Mouse (Mus musculus) left cerebral cortex, adult 8-10 months (tissue): Measurements from ENCODE around the gene Tnmd. TPM values are rescaled to one million over a fixed set of nuclear protein-coding genes. Genes with fewer than 3 reads are reported as not detected.
A peak's percentile ranks its signal among the peaks of the same experiment; 100 is the strongest.

Source experiments
- DNase-seq, 2 experiments: peaks; one replicate each; pipeline ENCODE4 v3.0.0; 2022; ENCODE audit warnings: low spot score in 2 of 2
- total RNA-seq, 4 experiments: library from RNA; stranded (reverse); gene quantifications; 2 replicates each; pipeline ENCODE4 v1.2.4; 2022

The Tnmd gene
- total RNA-seq: 1 to 10 TPM in 1 of 4 experiments, under 1 TPM in 2, not detected in 1; 0.41 to 1.2 (median 0.54) TPM

DNA sequence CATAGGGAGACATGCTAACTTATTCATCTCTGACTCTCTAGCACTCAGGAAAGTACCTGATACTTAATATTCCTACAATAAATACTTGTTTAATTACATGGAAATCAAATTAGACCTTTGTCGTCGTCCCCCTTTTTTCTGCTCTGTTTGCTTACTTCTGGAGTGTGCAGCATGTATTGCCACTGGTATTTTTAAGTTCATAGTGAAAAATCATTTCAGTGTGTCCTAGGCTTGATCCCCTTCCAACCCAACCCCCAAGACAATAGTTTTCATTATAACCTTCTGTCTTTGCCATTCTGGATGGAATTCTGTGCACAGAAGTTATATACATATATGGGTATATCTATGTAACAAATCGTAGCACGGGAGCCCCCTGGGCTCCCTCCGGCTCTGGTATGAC, at the start of gene Tnmd:
Gene Tnmd, plus strand, starts transcription at position 301 of the 400 bp plus-strand sequence.
- DNase-seq: no peak

DNA sequence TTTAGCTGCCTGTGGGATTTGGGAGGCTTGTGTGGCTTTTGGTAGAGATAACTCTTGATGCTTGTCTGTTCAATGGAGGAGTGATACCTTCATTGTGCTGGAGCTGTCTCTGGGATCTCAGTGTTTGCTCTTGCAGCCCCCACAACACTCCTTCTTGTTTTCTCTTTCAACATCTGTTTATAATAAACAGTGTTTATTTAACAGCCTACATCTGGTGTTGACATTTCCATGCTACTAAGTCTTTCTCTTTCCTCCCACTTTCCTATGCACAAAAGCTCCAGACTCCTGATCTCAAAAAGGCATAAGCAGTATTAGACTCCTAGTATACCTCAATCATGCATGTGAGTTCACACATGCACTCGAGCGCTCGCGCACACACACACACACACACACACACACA, 2.9 kb downstream of the Tnmd start:
- no peak for DNase-seq

DNA sequence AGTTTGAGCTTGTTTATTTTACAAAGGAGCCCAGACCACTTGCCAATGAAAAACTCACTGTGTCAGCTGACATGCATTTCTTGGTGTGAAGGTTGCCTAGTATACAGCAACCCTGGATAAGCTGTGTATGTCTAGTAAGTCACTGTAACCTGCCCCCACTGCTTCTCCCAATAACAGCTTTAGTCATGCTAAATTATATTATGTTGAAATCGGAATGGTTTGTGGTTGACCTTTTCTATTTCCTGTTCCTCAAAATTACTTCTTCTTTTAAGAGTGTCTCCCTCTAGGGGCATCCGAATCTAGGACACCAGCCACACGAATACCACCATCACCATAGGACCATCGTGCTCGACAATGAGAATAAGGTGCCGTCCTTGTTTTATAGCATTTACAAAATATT, 19.0 kb downstream of the Tnmd start:
- no peak for DNase-seq

DNA sequence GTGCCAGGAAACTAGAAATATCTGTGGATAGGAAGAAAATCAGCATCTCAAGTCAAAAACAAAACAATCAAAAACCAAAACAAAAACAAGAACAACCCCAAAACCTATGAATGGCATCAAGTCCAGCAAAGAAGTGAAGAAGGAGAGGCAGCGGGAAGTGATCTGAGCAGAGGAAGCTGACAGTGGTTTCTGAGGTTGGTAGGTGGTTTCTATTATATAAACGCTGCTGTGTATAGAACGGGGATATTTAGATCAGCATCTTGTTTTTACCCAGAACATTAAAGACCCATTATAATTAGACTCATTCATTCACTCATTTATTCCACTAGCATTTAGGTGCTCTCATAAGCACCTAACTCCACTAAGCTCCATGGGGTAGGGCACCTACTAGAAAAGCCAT, 36.5 kb downstream of the Tnmd start:
- no peak for DNase-seq

DNA sequence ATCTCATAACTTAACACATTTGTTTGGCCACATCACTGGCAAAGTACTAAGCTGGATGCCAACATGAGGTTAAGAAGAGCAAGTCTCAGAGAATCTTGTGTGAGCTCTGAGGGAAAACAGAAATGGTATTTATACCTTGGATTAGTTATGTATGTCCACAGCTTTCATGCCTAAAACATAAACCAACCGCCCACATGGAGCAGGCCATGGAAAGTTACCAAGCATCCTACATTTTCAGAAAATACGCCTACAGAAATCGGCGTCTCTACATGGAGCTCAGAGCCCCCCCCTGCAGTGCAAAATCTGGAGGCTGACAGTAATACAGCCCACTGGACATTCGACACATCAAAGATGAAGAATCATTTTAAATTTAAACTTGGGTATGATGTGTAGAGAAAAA, 37.3 kb downstream of the Tnmd start:
- DNase-seq: peak in 1 of 2 experiments; percentile 24

DNA sequence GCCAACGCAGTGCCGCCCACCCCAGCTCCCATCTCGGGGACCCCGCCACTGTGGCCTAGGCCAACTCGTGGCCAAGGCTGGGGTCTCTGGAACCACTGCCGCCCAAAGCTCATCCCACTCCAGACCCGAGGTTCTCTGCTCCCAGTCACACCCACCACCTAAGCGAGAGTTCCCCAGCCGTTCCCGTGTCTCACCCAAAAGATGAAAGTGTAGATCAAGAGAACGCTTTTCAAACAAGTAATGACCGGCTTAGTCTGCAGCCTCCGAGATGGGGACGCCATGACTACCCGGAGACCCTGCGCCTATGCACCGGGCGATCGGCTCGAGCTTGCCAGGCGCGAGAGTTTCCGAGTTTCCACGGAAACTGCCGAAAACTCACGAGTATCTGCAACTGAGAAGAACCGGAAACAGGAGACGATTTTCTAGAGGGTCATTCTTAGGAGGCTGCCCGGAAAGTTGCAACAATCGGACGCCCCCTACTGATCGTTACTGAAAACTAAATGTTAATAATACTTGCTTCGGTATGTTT, 47.3 kb downstream of the Tnmd start, which contains the start of gene Tspan6:
Gene Tspan6, minus strand, starts transcription at position 416 of the 529 bp plus-strand sequence.
- DNase-seq: peak; percentile 61 to 62

DNA sequence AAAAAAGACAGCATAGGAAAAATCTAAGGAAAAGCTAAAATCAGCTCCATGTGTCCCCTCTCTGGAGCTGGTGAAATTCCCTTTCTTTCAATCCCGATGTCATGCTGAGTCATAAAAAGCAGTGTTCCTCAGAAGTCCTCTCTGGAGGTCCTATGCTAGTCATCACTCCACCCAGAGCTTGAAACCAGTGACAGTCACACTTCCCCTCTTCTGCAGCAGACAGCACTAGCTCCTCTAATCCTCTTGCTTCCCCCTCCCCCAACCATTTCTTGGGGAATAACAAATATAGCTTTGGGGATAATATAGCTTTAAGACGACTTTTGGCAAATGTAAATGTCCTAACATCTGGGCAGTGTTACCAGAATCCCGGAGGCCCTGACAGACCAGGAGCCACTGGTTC, 57.5 kb downstream of the Tnmd start, which contains the start of gene Srpx2:
Gene Srpx2, plus strand, starts transcription at position 166 of the 400 bp plus-strand sequence.
- no peak for DNase-seq

DNA sequence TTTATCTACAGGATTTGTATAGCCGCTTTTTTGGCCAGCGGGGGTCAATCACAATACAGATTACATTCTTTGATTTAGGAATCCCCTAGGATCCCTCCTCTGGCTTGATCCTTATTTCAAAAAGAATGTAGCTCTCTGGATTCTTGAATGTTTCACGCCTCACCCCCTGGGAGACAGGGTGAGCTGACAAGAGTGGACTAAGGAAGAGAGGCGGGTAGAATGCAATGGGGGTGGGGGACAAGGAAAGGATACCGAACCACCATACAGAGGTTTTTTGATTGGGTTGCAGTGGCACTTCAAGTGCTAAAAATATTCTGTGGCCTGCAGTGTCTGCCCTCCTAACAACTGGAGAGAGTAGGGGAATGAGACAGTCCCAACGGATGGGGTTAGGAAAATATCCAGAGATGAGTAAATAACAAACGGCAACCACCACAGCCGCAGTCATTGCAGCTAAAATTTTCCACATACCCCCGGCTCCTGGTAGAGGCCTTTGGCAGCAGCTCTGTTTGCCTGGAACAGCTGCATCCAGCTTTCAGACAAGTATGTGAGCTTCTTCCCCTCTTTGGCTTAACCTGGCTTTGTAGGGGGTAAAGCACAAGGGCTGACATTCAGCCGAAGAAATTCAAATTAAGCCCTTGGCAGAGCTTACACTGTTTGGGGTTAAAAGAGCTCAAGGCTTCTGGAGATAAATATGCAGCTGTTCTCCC, 60.8 kb downstream of the Tnmd start:
- DNase-seq: no peak

DNA sequence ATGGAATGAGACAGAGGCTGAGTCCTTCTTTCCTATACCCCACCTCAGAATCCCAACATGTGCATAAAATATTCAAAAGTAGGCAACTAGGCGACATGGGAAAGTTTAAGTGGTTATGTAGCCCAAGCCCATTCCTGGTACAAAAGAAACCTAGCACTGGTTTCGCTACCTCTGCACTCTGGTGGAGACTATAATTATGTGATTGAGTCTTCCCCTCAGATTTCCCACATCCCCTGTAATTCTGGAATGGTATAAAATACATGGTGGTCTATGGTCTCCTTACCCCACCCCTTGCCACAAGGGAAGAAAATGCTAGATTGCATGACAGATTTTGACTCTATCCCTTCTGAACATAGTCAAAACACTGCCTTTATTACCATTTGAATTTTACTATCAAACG, 62.2 kb downstream of the Tnmd start:
- no peak for DNase-seq

DNA sequence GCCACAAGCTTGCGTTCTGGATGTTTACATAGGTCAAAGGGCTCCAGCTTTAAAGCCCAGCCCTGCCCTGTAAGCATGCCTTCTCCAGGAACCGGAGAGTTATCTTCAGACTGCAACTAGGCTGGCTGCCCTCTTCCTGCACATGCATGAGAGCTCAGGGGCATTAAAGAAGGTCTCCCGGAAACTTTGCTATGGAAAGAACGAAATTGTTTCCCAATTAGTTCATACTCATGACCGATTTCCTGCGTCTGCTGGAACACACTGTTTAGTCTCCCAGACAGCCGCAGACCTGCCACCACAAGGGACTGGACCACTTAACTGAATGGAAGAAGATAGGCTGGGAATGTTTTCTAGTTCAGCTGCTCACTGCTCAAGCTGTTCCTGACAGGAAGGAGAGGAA, 63.4 kb downstream of the Tnmd start:
- DNase-seq: no peak

Other genes with a start within 250 kb of the Tnmd start
- gene Pcdh19, start 162.0 kb upstream of the Tnmd start, total RNA-seq: 10 to 100 TPM; 24.8 to 35.4 (median 25.8) TPM
- gene Tspan6, start 47.4 kb downstream of the Tnmd start, total RNA-seq: 10 to 100 TPM; 13.9 to 17.4 (median 15.4) TPM
- gene Srpx2, start 57.4 kb downstream of the Tnmd start, total RNA-seq: 1 to 10 TPM in 3 of 4 experiments, under 1 TPM in 1; 0.81 to 1.8 (median 1.4) TPM
- gene Sytl4, start 130.8 kb downstream of the Tnmd start, total RNA-seq: 1 to 10 TPM in 2 of 4 experiments, under 1 TPM in 2; 0.59 to 2.3 (median 1.2) TPM
- 100 to 1,000 TPM in 3 of 4 experiments, 10 to 100 TPM in 1; 97.8 to 122 (median 107) TPM for gene Cstf2, start 208.2 kb downstream of the Tnmd start, total RNA-seq